Mouse (Mus musculus) small intestine, adult 2 months (tissue): ENCODE measurements around the gene Ror1.

Source experiments
- CTCF ChIP-seq: fragments of 200-500 bp; IDR thresholded peaks from 2 replicates; pipeline ENCODE4 v1.5.1; 2012; ENCODE audit warnings: low read depth, mild to moderate bottlenecking, control low read depth, inconsistent platforms, low read length, moderate library complexity, mixed read lengths; ENCODE audit not compliant: insufficient replicate concordance, insufficient read length; ENCODE audit errors: extremely low read depth
- POLR2A ChIP-seq: fragments of 200-500 bp; IDR thresholded peaks from 2 replicates; pipeline ENCODE4 v1.6.1; 2012; ENCODE audit warnings: low read depth, mild to moderate bottlenecking, control low read depth, inconsistent platforms, low read length, moderate library complexity

DNA sequence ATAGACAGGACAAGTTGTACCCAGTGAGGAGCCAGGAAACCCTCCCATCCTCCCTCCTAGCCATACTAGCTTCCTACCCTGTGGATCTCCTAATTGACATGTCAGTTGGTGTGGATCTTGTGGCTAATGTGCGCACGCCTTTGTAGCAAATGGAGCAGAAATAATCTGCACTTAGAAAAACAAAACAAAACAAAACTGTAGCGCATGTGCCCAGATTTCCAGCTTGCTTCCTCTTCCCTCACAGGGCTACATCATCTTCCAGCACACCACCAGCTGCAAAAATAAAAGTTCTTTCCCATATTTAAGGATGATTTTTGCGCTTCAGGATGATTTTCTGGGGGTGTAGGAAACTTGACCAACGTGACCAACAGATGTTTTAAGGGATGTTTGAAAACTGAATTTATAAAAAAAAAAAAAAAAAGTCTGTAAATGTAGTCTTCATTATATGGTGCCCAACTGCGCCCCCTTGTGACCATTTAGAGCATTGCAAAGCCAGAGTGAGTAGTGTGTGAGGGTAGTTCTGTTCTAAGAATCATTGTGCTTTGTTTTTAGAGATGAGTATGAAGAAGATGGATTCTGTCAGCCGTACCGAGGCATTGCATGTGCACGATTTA lies 311.8 kb downstream of the Ror1 start:
- no peak for TF ChIP-seq CTCF
- TF ChIP-seq POLR2A: no peak
